Mouse (Mus musculus) monocyte, adult 2 months (primary cell): Measurements from ENCODE around the gene Hoxb8.

Experiments used
- DNase-seq, 2 experiments: peaks; one replicate each; pipeline ENCODE4 v3.0.0; 2022; ENCODE audit warnings: low spot score in 2 of 2, low read depth in 1 of 2

Hoxb8 gene

DNA sequence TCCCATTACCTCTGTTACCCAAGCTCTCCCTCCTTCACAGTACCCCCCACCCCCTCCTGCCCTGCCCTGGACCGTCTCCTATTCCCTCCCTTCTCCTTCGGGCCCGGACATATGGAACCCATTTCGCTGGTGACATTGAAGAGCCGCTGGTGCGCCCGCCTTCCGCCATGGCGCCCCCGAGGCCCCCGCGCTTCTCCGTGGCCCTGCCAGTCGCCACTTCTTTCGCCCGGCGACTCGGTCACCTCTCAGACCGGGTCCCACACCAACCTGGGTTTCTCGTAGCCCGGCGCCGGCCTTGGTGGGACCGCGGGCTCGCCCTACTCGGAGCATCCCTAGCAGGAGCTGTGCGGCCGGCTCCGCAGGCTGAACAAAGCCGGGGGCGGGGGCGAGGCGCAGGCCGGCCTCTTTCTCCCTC, 50.9 kb downstream of the Hoxb8 start:
- no peak for DNase-seq

DNA sequence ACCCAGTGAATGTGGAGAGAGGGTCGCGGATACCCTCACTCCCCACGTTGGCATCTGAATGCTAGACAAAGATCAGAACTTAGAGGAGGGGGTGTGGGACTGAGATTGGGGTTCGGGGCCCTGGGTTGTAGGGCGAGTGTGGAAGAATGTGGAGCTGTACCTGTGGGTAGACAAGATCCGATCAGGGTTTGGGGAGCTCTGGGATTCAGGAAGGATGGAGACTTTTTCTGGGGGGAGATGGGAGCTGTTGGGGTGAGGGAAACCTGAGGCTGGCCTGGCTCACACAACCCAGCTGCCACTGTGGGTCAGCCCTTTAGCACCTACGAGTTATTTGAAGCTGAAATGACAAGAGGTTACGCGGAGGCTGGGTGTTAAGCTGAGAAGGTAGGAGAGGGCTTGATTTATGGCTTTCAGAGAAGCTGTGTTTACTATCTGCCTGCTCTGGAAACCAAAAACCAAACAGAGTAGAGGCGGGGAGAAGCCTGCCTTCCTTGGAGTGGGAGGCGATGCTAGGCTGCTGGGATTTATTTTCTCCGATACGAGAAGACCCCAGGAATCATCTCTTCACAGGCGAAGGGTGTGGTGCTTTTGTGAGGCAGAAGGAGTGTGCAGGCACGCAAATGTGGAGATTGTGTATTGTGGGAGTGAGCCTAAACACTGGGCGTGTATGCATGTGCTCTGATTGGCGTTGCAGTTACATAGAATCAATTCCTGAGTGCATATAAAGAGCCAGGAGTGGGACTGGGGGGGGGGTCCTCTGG, 51.7 kb downstream of the Hoxb8 start:
- DNase-seq, result no peak

DNA sequence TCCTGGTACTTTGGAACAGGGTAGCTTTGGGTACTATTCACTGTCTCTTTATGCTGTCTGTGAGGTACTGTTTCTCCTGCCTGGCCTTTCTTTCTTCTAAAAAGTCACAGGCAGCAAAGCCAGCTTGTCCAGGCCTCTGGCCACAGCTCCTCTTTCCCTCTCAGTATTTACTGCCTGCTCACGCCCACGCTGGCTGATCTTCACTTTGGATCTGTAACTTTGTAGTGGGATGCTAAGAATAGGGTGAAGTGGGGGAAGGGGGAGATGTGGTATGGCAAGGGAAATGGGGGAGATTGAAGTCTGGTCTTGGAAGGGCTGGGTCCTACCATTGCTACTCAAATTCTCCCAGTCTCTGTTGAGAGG, 52.3 kb downstream of the Hoxb8 start:
- DNase-seq, result no peak
